Mouse (Mus musculus) erythroblast, embryonic 14.5 days (primary cell): ENCODE measurements around the gene Scnn1g.

ENCODE experiments used
- GATA1 ChIP-seq: IDR thresholded peaks from 2 replicates; pipeline ENCODE4 v1.6.1; 2012; ENCODE audit warnings: low read length, inconsistent platforms, mixed read lengths
- TAL1 ChIP-seq: IDR thresholded peaks from 3 replicates; pipeline ENCODE4 v1.6.1; 2012; ENCODE audit warnings: low read length, inconsistent platforms, mixed read lengths

DNA sequence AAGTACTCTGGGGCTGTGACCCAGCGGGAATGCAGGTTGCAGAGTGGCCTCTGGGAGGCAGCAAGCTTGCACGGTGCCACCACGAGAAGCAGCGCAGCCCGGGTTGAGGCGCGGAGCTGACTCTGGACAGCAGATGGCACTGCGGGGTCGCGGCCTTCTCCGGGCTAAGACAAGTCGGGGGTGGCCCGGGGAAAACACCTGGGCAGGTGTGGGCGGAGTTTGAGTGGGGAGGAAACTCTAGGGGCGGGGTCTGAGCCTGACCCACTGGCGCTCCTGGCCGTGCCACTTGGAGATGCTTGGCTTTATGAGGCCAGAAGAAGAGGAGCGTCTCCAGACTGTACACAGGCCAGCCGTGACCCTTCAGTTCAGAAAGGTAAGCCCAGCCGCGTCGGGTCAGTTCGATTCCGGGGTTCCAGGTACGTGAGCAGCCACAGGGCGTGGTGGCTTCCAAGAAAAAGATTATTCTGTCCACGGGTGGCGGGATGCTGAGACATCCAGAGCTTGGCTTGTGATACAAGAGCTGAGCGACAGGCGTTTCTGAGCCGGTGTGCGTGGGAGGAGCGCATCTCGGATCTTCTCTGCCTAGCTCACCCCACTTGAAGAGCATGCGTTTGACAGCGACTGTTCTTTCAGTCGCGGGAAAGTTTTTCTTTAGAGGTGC lies at the start of gene Scnn1g:
- no peak for TF ChIP-seq GATA1
- TF ChIP-seq TAL1 = no peak
